Mouse (Mus musculus) telencephalon, adult 2 months (tissue): ENCODE data around the gene Slc25a22.
"Not testable (repeated sequence)": the region's sequence is repeated elsewhere in the genome, so short reads cannot be mapped to it uniquely, and the experiment has no call there.

Experiments used
- DNase-seq: peaks from one replicate; pipeline ENCODE4 v3.0.0-alpha.2; 2011; ENCODE audit warnings: low read depth, low spot score

The Slc25a22 gene

GRCm38 (mm10) chr7:141457986-141458660 is 20.4 kb upstream of the Slc25a22 start:
- no peak for DNase-seq

- DNase-seq, result no peak
These were observed 19.5 kb upstream of the Slc25a22 start for GRCm38 (mm10) chr7:141457236-141457635.

GRCm38 (mm10) chr7:141456739-141457138 is 19.0 kb upstream of the Slc25a22 start:
- no peak for DNase-seq

- DNase-seq, result no peak
These were observed 18.1 kb upstream of the Slc25a22 start for GRCm38 (mm10) chr7:141455610-141456314.

GRCm38 (mm10) chr7:141454967-141455551 is 17.4 kb upstream of the Slc25a22 start, which contains the start of gene Pnpla2:
Gene Pnpla2 (plus strand): TSS chr7:141455198.
- peak; percentile 80 for DNase-seq

GRCm38 (mm10) chr7:141453636-141454035 is 15.9 kb upstream of the Slc25a22 start:
- DNase-seq, result no peak

- no peak for DNase-seq
These were observed 14.2 kb upstream of the Slc25a22 start for GRCm38 (mm10) chr7:141451928-141452327.

- DNase-seq, result peak; percentile 97
These were observed 9.7 kb upstream of the Slc25a22 start, which contains the start of gene Rplp2 for GRCm38 (mm10) chr7:141447110-141447991. Gene Rplp2 (plus strand): TSS chr7:141447370.

- DNase-seq, result not testable (repeated sequence)
These were observed 8.7 kb upstream of the Slc25a22 start for GRCm38 (mm10) chr7:141446374-141446773.

- DNase-seq, result no peak
These were observed 6.1 kb upstream of the Slc25a22 start, which contains the start of gene Pidd1 for GRCm38 (mm10) chr7:141443828-141444237. Gene Pidd1 (minus strand): TSS chr7:141444025.

GRCm38 (mm10) chr7:141443081-141443821 is 5.6 kb upstream of the Slc25a22 start:
- DNase-seq, result no peak

- DNase-seq, result no peak
These were observed 4.5 kb upstream of the Slc25a22 start for GRCm38 (mm10) chr7:141442199-141442598.

- DNase-seq, result no peak
These were observed 3.8 kb upstream of the Slc25a22 start for GRCm38 (mm10) chr7:141441460-141441859.

- DNase-seq, result no peak
These were observed 2.9 kb upstream of the Slc25a22 start for GRCm38 (mm10) chr7:141440613-141441012.

- no peak for DNase-seq
These were observed 2.1 kb upstream of the Slc25a22 start for GRCm38 (mm10) chr7:141439811-141440210.

GRCm38 (mm10) chr7:141439140-141439679 is 1.5 kb upstream of the Slc25a22 start:
- DNase-seq, result no peak

GRCm38 (mm10) chr7:141438201-141438968 is 693 bp upstream of the Slc25a22 start:
- DNase-seq, result no peak

GRCm38 (mm10) chr7:141436523-141436892 is 1.2 kb downstream of the Slc25a22 start:
- no peak for DNase-seq

GRCm38 (mm10) chr7:141435856-141436522 is 1.7 kb downstream of the Slc25a22 start:
- DNase-seq, result no peak
